Mouse (Mus musculus) intestine, postnatal 0 days (tissue): ENCODE measurements around the gene Tgm2. TPM values are rescaled to one million over a fixed set of nuclear protein-coding genes. Genes with fewer than 3 reads are reported as not detected.

Experiments
- ATAC-seq: fragments of 200-750 bp; cut with Nextera tagmentation; 2 replicates; pipeline ENCODE4 v1.8.0; 2017; ENCODE audit warnings: mild to moderate bottlenecking, moderate TSS enrichment, moderate library complexity
- H3K27ac ChIP-seq: fragments of 300-500 bp; sonication (generic); 2 replicates; pipeline ENCODE4 v1.5.1; 2014; ENCODE audit warnings: mild to moderate bottlenecking, low read depth, low read length, moderate library complexity
- H3K27me3 ChIP-seq: fragments of 300-500 bp; sonication (generic); replicated peaks from 2 replicates; pipeline ENCODE4 v1.6.1; 2014; ENCODE audit warnings: low read length, mixed read lengths; ENCODE audit not compliant: control insufficient read depth, insufficient read depth
- H3K36me3 ChIP-seq: fragments of 300-500 bp; sonication (generic); 2 replicates; pipeline ENCODE4 v1.6.1; 2014; ENCODE audit warnings: mild to moderate bottlenecking, moderate library complexity; ENCODE audit not compliant: control insufficient read depth, insufficient read depth
- H3K4me1 ChIP-seq: fragments of 300-500 bp; sonication (generic); replicated peaks from 2 replicates; pipeline ENCODE4 v1.6.1; 2014; ENCODE audit warnings: antibody characterized with exemption, low read length, mixed read lengths; ENCODE audit not compliant: control insufficient read depth, insufficient read depth
- H3K4me2 ChIP-seq: fragments of 300-500 bp; sonication (generic); replicated peaks from 2 replicates; pipeline ENCODE4 v1.6.1; 2014; ENCODE audit warnings: low read depth, mild to moderate bottlenecking, moderate library complexity
- H3K4me3 ChIP-seq: fragments of 300-500 bp; sonication (generic); 2 replicates; pipeline ENCODE4 v1.5.1; 2014; ENCODE audit warnings: low read depth, low read length
- H3K9ac ChIP-seq: fragments of 300-500 bp; sonication (generic); 2 replicates; pipeline ENCODE4 v1.6.1; 2014; ENCODE audit warnings: mild to moderate bottlenecking, low read depth, low read length
- H3K9me3 ChIP-seq: fragments of 300-500 bp; sonication (generic); 2 replicates; pipeline ENCODE4 v1.6.1; 2016; ENCODE audit warnings: mixed run types; ENCODE audit not compliant: control insufficient read depth
- CTCF ChIP-seq: sonication (generic); IDR thresholded peaks from 2 replicates; pipeline ENCODE4 v1.5.1; 2016; ENCODE audit warnings: low read depth, mild to moderate bottlenecking, control low read depth, antibody characterized with exemption, moderate library complexity
- WGBS: fragments of 180-500 bp; shearing (Covaris S2); extraction: QIAGEN DNeasy Blood & Tissue Kit; methylation state at CpG from one replicate; pipeline ENCODE4 v1.1.7; 2014; 5-methylcytosine and 5-hydroxymethylcytosine counted together
- polyA plus RNA-seq: library from polyadenylated mRNA; unstranded; fragments of >200 nt; fragmentation: Nextera tagmentation; extraction: Ambion mirVana; gene quantifications from 2 replicates; pipeline ENCODE4 v1.2.1, GENCODE M21; 2015

Tgm2 gene
- polyA plus RNA-seq, 1 experiment from 2014 or later: 40.0 TPM

GRCm38 (mm10) chr2:158131197-158131835 lies 14.9 kb downstream of the Tgm2 start:
- Histone ChIP-seq H3K27ac (no peak overlapping the region), H3K27me3 (no peaks in the 10 kb centered on the region), H3K4me2 (no peak overlapping the region), H3K4me1 (peaks cover 5% of the 10 kb centered on the region), H3K9me3 (no peaks in the 10 kb centered on the region), H3K9ac (no peak overlapping the region), H3K36me3 (peaks cover 71% of the 10 kb centered on the region), H3K4me3 (no peak overlapping the region)
- WGBS: 88% methylated on average over 13 of the region's 13 CpGs
- no peak for TF ChIP-seq CTCF
- ATAC-seq: no peak

- peaks cover 5% of the 10 kb centered on the region; the same call in 1 of the 2 replicates for H3K4me1 ChIP-seq
- TF ChIP-seq CTCF: no peak
- no peaks in the 10 kb centered on the region for H3K9me3 ChIP-seq
- ATAC-seq: peak; percentile 86
- no peak overlapping the region for H3K4me3 ChIP-seq
- peak overlapping the region; percentile 24 for H3K27ac ChIP-seq
- H3K9ac ChIP-seq: no peak overlapping the region
- peaks cover 75% of the 10 kb centered on the region for H3K36me3 ChIP-seq
- 49% methylated on average over 5 of the region's 5 CpGs for WGBS
- no peak overlapping the region for H3K4me2 ChIP-seq
- H3K27me3 ChIP-seq: no peaks in the 10 kb centered on the region
Observed at GRCm38 (mm10) chr2:158130391-158130986, 15.7 kb downstream of the Tgm2 start.

GRCm38 (mm10) chr2:158129291-158130002 lies 16.8 kb downstream of the Tgm2 start:
- ATAC-seq: no peak
- TF ChIP-seq CTCF: no peak

GRCm38 (mm10) chr2:158128461-158129130 lies 17.6 kb downstream of the Tgm2 start:
- WGBS: 91% methylated on average over 8 of the region's 8 CpGs

More at GRCm38 (mm10) chr2:158129291-158130002, 16.8 kb downstream of the Tgm2 start:
- Histone ChIP-seq H3K4me1 (peaks cover 5% of the 10 kb centered on the region; the same call in 1 of the 2 replicates), H3K27me3 (no peaks in the 10 kb centered on the region), H3K36me3 (peaks cover 76% of the 10 kb centered on the region), H3K27ac (no peak overlapping the region), H3K4me3 (no peak overlapping the region), H3K9me3 (no peaks in the 10 kb centered on the region), H3K4me2 (no peak overlapping the region), H3K9ac (no peak overlapping the region)
- 79% methylated on average over 16 of the region's 16 CpGs for WGBS

GRCm38 (mm10) chr2:158127872-158128271 lies 18.4 kb downstream of the Tgm2 start:
- H3K4me3 ChIP-seq: no peak overlapping the region

More at GRCm38 (mm10) chr2:158128461-158129130, 17.6 kb downstream of the Tgm2 start:
- H3K4me1 ChIP-seq: peaks cover 5% of the 10 kb centered on the region; the same call in 1 of the 2 replicates
- H3K4me2 ChIP-seq: no peak overlapping the region
- H3K27ac ChIP-seq: no peak overlapping the region
- no peak for TF ChIP-seq CTCF
- H3K36me3 ChIP-seq: peaks cover 71% of the 10 kb centered on the region
- H3K27me3 ChIP-seq: no peaks in the 10 kb centered on the region
- H3K4me3 ChIP-seq: no peak overlapping the region
- ATAC-seq: no peak
- H3K9ac ChIP-seq: no peak overlapping the region
- H3K9me3 ChIP-seq: no peaks in the 10 kb centered on the region

GRCm38 (mm10) chr2:158127245-158127644 lies 19.0 kb downstream of the Tgm2 start:
- Histone ChIP-seq H3K9me3 (no peaks in the 10 kb centered on the region), H3K4me3 (no peak overlapping the region), H3K4me2 (no peak overlapping the region), H3K27me3 (no peaks in the 10 kb centered on the region), H3K36me3 (peaks cover 70% of the 10 kb centered on the region), H3K27ac (no peak overlapping the region), H3K9ac (no peak overlapping the region), H3K4me1 (peaks cover 5% of the 10 kb centered on the region; the same call in 1 of the 2 replicates)
- WGBS: 92% methylated on average over 6 of the region's 6 CpGs
- ATAC-seq: no peak
- TF ChIP-seq CTCF: no peak

More at GRCm38 (mm10) chr2:158127872-158128271, 18.4 kb downstream of the Tgm2 start:
- 90% methylated on average over 7 of the region's 7 CpGs for WGBS
- no peak overlapping the region for H3K27ac ChIP-seq
- no peak for TF ChIP-seq CTCF
- no peaks in the 10 kb centered on the region for H3K9me3 ChIP-seq
- peaks cover 5% of the 10 kb centered on the region; the same call in 1 of the 2 replicates for H3K4me1 ChIP-seq
- no peaks in the 10 kb centered on the region for H3K27me3 ChIP-seq
- ATAC-seq: no peak
- peaks cover 75% of the 10 kb centered on the region for H3K36me3 ChIP-seq
- H3K4me2 ChIP-seq: no peak overlapping the region
- H3K9ac ChIP-seq: no peak overlapping the region
